ENCODE assay signal across 9 mouse cellular contexts in the genomic region with DNA sequence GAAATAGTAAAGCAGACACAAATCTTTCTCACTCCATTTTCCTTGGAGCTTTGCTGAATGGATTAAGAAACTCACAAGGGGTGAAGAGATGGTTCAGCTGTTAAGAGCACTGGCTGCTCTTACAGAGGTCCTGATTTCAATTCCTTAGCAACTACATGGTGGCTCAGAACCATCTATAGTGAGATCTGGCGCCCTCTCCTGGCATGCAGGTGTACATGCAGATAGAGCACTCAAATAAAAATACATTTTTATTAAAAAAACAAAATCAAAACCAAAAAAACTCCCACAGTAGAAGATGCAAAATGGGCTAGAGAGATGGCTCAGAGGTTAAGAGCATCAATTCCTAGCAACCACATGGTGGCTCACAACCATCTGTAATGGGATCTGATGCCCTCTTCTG. TPM values are rescaled to one million over a fixed set of nuclear protein-coding genes. Genes with fewer than 3 reads are reported as not detected.
DNase-seq lines count a peak whose midpoint lies in the region; ATAC-seq and TF ChIP-seq lines count a peak whose summit lies in the region.
"Had no signal": no experiment of that assay in that cellular context is flagged by ENCODE, and none has a peak within 500 bp of the region (broad histone marks: within the 10 kb centered on the region; RNA-seq: fewer than 3 reads in every experiment).

No protein-coding gene starts in this region.

- H3K27ac ChIP-seq in hindbrain, postnatal 0 days, result no peak overlapping the region
- H3K27ac ChIP-seq in hindbrain, embryonic 12.5 days, result no peak overlapping the region
- no peak overlapping the region for H3K27ac ChIP-seq in MEL (ENCODE audit: control insufficient read depth, low read depth, low read length)
- no peak overlapping the region for H3K27ac ChIP-seq in limb, embryonic 11.5 days (replicated peaks; ENCODE audit: low read depth, low read length)
- no peak overlapping the region for H3K27ac ChIP-seq in heart, embryonic 11.5 days (ENCODE audit: low read depth, low read length)

- TF ChIP-seq POLR2A in MEL (IDR thresholded peaks at IDR 0.05; ENCODE audit: control insufficient read depth in 1 of 2, insufficient read depth in 1 of 2, low read depth in 1 of 2, low read length in 2 of 2, poor library complexity in 1 of 2), result no peak

- DNase-seq in hindbrain, postnatal 0 days (ENCODE audit: low spot score), result no peak
- DNase-seq in CD4-positive helper T cell, adult 2 months (ENCODE audit: low read depth, low spot score), result peak; percentile 16
- DNase-seq in MEL (ENCODE audit: low read depth, low spot score), result peak; percentile 4
- peak; percentile 22 for DNase-seq in limb, embryonic 11.5 days (ENCODE audit: low spot score)
- DNase-seq in layer of hippocampus, adult 18-20 months (ENCODE audit: low spot score in 2 of 2), result no peak
- DNase-seq in neural tube, embryonic 10.5 days (ENCODE audit: extremely low spot score, low spot score), result no peak

- H3K9ac ChIP-seq in hindbrain, postnatal 0 days (replicated peaks; ENCODE audit: low read length), result no peak overlapping the region
- no peak overlapping the region for H3K9ac ChIP-seq in hindbrain, embryonic 12.5 days
- no peak overlapping the region for H3K9ac ChIP-seq in MEL (ENCODE audit: control insufficient read depth, low read depth, low read length, poor library complexity, severe bottlenecking)
- no peak overlapping the region for H3K9ac ChIP-seq in limb, embryonic 11.5 days (ENCODE audit: low read length)
- H3K9ac ChIP-seq in heart, embryonic 11.5 days (ENCODE audit: low read depth, low read length), result no peak overlapping the region

- peak; percentile 44; the same call in 1 of the 2 replicates for TF ChIP-seq CTCF in hindbrain, postnatal 0 days (IDR thresholded peaks at IDR 0.05; ENCODE audit: low read depth)
- peak in 2 of 3 experiments; percentile 22 to 24; a peak in 3 of 6 replicates for TF ChIP-seq CTCF in MEL (IDR thresholded peaks at IDR 0.05 in 2 of 3, conservative IDR thresholded peaks at IDR 0.05 in 1 of 3; ENCODE audit: control insufficient read depth in 1 of 3, insufficient read depth in 1 of 3, low read depth in 2 of 3, low read length in 3 of 3, poor library complexity in 1 of 3, severe bottlenecking in 1 of 3)

- no peak for TF ChIP-seq EP300 in MEL (IDR thresholded peaks at IDR 0.05; ENCODE audit: low read depth in 1 of 2, low read length in 2 of 2)

- no peak for TF ChIP-seq RAD21 in MEL (IDR thresholded peaks at IDR 0.05; ENCODE audit: low read depth, low read length)

- no peaks in the 10 kb centered on the region for H3K36me3 ChIP-seq in hindbrain, postnatal 0 days (ENCODE audit: insufficient read depth, low read length)
- no peaks in the 10 kb centered on the region for H3K36me3 ChIP-seq in hindbrain, embryonic 12.5 days
- H3K36me3 ChIP-seq in MEL (ENCODE audit: control insufficient read depth in 1 of 2, insufficient read depth in 2 of 2, low read length in 2 of 2), result no peaks in the 10 kb centered on the region
- H3K36me3 ChIP-seq in limb, embryonic 11.5 days (ENCODE audit: control insufficient read depth, insufficient read depth, low read length), result no peaks in the 10 kb centered on the region
- no peaks in the 10 kb centered on the region for H3K36me3 ChIP-seq in heart, embryonic 11.5 days (ENCODE audit: control insufficient read depth, insufficient read depth, low read length)

- no peak overlapping the region for H3K4me2 ChIP-seq in hindbrain, postnatal 0 days (ENCODE audit: low read depth, low read length)
- no peak overlapping the region for H3K4me2 ChIP-seq in hindbrain, embryonic 12.5 days (replicated peaks)
- no peak overlapping the region for H3K4me2 ChIP-seq in limb, embryonic 11.5 days (ENCODE audit: low read depth, severe bottlenecking)
- no peak overlapping the region for H3K4me2 ChIP-seq in heart, embryonic 11.5 days

- no peak for ATAC-seq in hindbrain, postnatal 0 days
- no peak for ATAC-seq in hindbrain, embryonic 12.5 days (ENCODE audit: low FRiP score)
- no peak for ATAC-seq in limb, embryonic 11.5 days (ENCODE audit: insufficient number of reproducible peaks, low FRiP score, low TSS enrichment, low read depth)
- ATAC-seq in heart, embryonic 11.5 days (replicated peaks; ENCODE audit: insufficient number of reproducible peaks, low FRiP score, low TSS enrichment), result no peak

- 4% methylated on average over 1 of the region's 1 CpGs for WGBS in hindbrain, postnatal 0 days
- WGBS in hindbrain, embryonic 12.5 days, result 15% methylated on average over 1 of the region's 1 CpGs
- WGBS in limb, embryonic 11.5 days, result 15% methylated on average over 1 of the region's 1 CpGs
- WGBS in heart, embryonic 11.5 days (ENCODE audit: insufficient replicate concordance), result 19% methylated on average over 1 of the region's 1 CpGs

- H3K4me1 ChIP-seq in hindbrain, postnatal 0 days (ENCODE audit: insufficient read depth, low read length), result no peaks in the 10 kb centered on the region
- H3K4me1 ChIP-seq in hindbrain, embryonic 12.5 days, result no peaks in the 10 kb centered on the region
- H3K4me1 ChIP-seq in MEL (ENCODE audit: control insufficient read depth in 1 of 2, insufficient read depth in 2 of 2, low read length in 2 of 2), result no peaks in the 10 kb centered on the region
- no peaks in the 10 kb centered on the region for H3K4me1 ChIP-seq in limb, embryonic 11.5 days (ENCODE audit: control insufficient read depth, insufficient read depth, low read length)
- H3K4me1 ChIP-seq in heart, embryonic 11.5 days (ENCODE audit: control insufficient read depth, insufficient read depth, low read length), result no peaks in the 10 kb centered on the region

- H3K79me2 ChIP-seq in MEL (ENCODE audit: control insufficient read depth, insufficient read depth, low read length, poor library complexity), result no peaks in the 10 kb centered on the region

- no peaks in the 10 kb centered on the region for H3K9me3 ChIP-seq in hindbrain, postnatal 0 days (ENCODE audit: low read length)
- H3K9me3 ChIP-seq in hindbrain, embryonic 12.5 days (replicated peaks), result no peaks in the 10 kb centered on the region
- H3K9me3 ChIP-seq in MEL (replicated peaks; ENCODE audit: insufficient read depth, low read length), result no peaks in the 10 kb centered on the region
- no peaks in the 10 kb centered on the region for H3K9me3 ChIP-seq in limb, embryonic 11.5 days (ENCODE audit: control insufficient read depth, low read length)
- H3K9me3 ChIP-seq in heart, embryonic 11.5 days (replicated peaks; ENCODE audit: control insufficient read depth, low read length), result no peaks in the 10 kb centered on the region

- no peaks in the 10 kb centered on the region for H3K27me3 ChIP-seq in hindbrain, postnatal 0 days (ENCODE audit: insufficient read depth, low read length)
- no peaks in the 10 kb centered on the region for H3K27me3 ChIP-seq in hindbrain, embryonic 12.5 days
- no peaks in the 10 kb centered on the region for H3K27me3 ChIP-seq in MEL (ENCODE audit: control insufficient read depth in 1 of 2, insufficient read depth in 2 of 2, low read length in 2 of 2)
- H3K27me3 ChIP-seq in limb, embryonic 11.5 days (ENCODE audit: control insufficient read depth, insufficient read depth, low read length), result no peaks in the 10 kb centered on the region
- H3K27me3 ChIP-seq in heart, embryonic 11.5 days (ENCODE audit: control insufficient read depth, insufficient read depth, low read length), result no peaks in the 10 kb centered on the region

- H3K4me3 ChIP-seq in hindbrain, postnatal 0 days (ENCODE audit: low read length), result no peak overlapping the region
- H3K4me3 ChIP-seq in hindbrain, embryonic 12.5 days, result no peak overlapping the region
- no peak overlapping the region for H3K4me3 ChIP-seq in MEL (ENCODE audit: control insufficient read depth in 1 of 2, insufficient read depth in 1 of 2, low read depth in 2 of 2, low read length in 2 of 2)
- no peak overlapping the region for H3K4me3 ChIP-seq in limb, embryonic 11.5 days (ENCODE audit: low read depth, low read length)
- H3K4me3 ChIP-seq in heart, embryonic 11.5 days (ENCODE audit: low read depth, low read length), result no peak overlapping the region

TF ChIP-seq in MEL, 35 proteins besides CTCF, POLR2A, EP300 and RAD21:
- no peak for TF ChIP-seq ZNF384 (IDR thresholded peaks at IDR 0.05; ENCODE audit: low read depth, low read length)
- no peak for TF ChIP-seq MXI1 (IDR thresholded peaks at IDR 0.05; ENCODE audit: low read depth, low read length)
- TF ChIP-seq GATA1 (IDR thresholded peaks at IDR 0.05; ENCODE audit: low read depth, low read length), result no peak
- TF ChIP-seq HCFC1 (IDR thresholded peaks at IDR 0.05; ENCODE audit: low read depth, low read length), result no peak
- no peak for TF ChIP-seq RCOR1 (IDR thresholded peaks at IDR 0.05; ENCODE audit: low read depth, low read length)
TF ChIP-seq in MEL: peak in this region for 0.

RNA-seq across cellular contexts. Expression of a gene that starts 35.0 kb away (rescaled TPM):
- 57.5 and 62.8 TPM in 2 replicates for total RNA-seq in hindbrain, postnatal 0 days (2014; rRNA removed)
- polyA plus RNA-seq in hindbrain, postnatal 0 days (2015; fragmentation: Nextera tagmentation; extraction: Ambion mirVana), result 13.2 and 13.7 TPM in 2 replicates
- polyA plus RNA-seq in hindbrain, embryonic 12.5 days (2016; fragmentation: Nextera tagmentation; extraction: Ambion mirVana), result 3.6 and 3.8 TPM in 2 replicates
- total RNA-seq in MEL (2012; rRNA removed), result not detected in 2 replicates
- polyA plus RNA-seq in MEL (2012; ENCODE audit: insufficient read depth in 1 of 2, insufficient read length in 2 of 2, low read depth in 1 of 2, low replicate concordance in 2 of 2, missing spikeins in 1 of 2), result not detected
- 4.6 and 5.2 TPM in 2 replicates for polyA plus RNA-seq in limb, embryonic 11.5 days (2014; fragmentation: Nextera tagmentation; extraction: Ambion mirVana)
- total RNA-seq in layer of hippocampus, adult 18-20 months (2021), result 10 to 100 TPM; 96.5 to 97.5 TPM
- 1.5 and 1.7 TPM in 2 replicates for polyA plus RNA-seq in heart, embryonic 11.5 days (2014; fragmentation: Nextera tagmentation; extraction: Ambion mirVana)

RNA-seq across cellular contexts. Expression of a gene that starts 56.2 kb away (rescaled TPM):
- total RNA-seq in hindbrain, postnatal 0 days (2014; rRNA removed), result 0.58 and 0.97 TPM in 2 replicates
- polyA plus RNA-seq in hindbrain, postnatal 0 days (2015; fragmentation: Nextera tagmentation; extraction: Ambion mirVana), result 0.84 TPM in 2 replicates
- polyA plus RNA-seq in hindbrain, embryonic 12.5 days (2016; fragmentation: Nextera tagmentation; extraction: Ambion mirVana), result 0.12 TPM in 1 of 2 replicates, not detected in the other
- total RNA-seq in MEL (2012; rRNA removed), result not detected in 2 replicates
- polyA plus RNA-seq in MEL (2012; ENCODE audit: insufficient read depth in 1 of 2, insufficient read length in 2 of 2, low read depth in 1 of 2, low replicate concordance in 2 of 2, missing spikeins in 1 of 2), result not detected
- polyA plus RNA-seq in limb, embryonic 11.5 days (2014; fragmentation: Nextera tagmentation; extraction: Ambion mirVana), result 0.07 and 0.11 TPM in 2 replicates
- under 1 TPM; 0.42 to 0.48 TPM for total RNA-seq in layer of hippocampus, adult 18-20 months (2021)
- not detected in 2 replicates for polyA plus RNA-seq in heart, embryonic 11.5 days (2014; fragmentation: Nextera tagmentation; extraction: Ambion mirVana)
- polyA plus RNA-seq: testis, adult 2 months had no signal

Comparison
In these comparisons a context has a peak if more than half of its experiments do, and no peak if none do; other contexts are left out.
1. DNase-seq: peak in CD4-positive helper T cell, adult 2 months (single experiment), MEL (single experiment) and limb, embryonic 11.5 days (single experiment); none in hindbrain, postnatal 0 days (single experiment), layer of hippocampus, adult 18-20 months (0 of 2) and neural tube, embryonic 10.5 days (single experiment).